In the genomic region with DNA sequence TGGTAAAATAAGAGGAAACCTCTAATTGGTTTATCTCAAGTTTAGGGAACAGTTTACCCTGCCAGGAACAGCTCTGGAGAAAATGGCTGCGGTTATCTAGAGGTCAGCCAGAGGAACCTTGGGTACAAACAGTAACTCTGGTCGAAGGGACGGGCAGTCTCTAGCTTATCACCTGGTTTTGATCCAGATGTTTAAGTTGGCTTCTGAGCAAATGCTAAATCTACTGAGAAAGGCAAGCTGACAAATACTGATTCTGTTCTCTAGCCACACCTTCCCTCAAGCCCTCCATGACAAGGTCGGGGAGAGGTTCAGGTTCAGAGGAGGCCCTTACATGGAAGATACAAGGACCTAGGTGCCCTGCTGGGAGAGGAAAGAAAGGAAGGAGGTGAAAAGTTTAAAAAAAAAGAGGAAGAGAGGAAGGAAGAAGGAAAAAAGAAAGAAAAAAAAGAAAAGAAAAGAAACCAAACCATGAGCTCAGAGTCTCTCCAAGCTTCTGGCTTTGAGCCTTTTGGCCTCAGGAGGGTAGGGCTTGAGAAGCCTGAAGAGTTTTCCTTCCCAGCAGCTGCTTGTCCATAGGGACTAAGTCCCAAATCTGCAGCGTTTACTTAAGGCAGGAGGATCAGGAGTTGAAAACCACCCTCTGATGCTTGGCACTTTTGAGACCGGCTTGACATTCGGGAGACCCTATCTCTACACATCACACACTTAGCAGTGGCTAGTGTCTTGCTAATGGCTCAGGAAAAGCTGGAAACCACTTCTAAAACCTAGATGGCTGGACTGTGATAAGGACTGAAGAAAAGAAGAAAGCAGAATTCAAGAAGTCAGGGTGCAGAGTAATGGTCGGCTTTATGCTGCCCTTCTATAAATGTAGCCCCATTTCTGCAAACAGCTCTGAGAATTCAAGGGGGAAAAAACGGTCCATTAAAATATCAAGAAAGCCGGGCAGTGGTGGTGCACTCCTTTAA, we compare ENCODE assay signal across 15 mouse cellular contexts. TPM values are rescaled to one million over a fixed set of nuclear protein-coding genes. Genes with fewer than 3 reads are reported as not detected.
A peak's percentile ranks its signal among the peaks of the same experiment; 100 is the strongest.
DNase-seq lines count a peak whose midpoint lies in the region; ATAC-seq and TF ChIP-seq lines count a peak whose summit lies in the region.
"Had no signal": no experiment of that assay in that cellular context is flagged by ENCODE, and none has a peak within 500 bp of the region (broad histone marks: within the 10 kb centered on the region; RNA-seq: fewer than 3 reads in every experiment).

No protein-coding gene starts in this region.

- intact Hi-C loops in heart, postnatal 10 days (cut with DNase I), result no loop called here

- peak; percentile 94 for DNase-seq in liver, adult 2 months (ENCODE audit: extremely low read depth, low read depth, low spot score)
- DNase-seq in liver, result no peak
- DNase-seq in heart, postnatal 10 days, result peak; percentile 37 to 55
- no peak for DNase-seq in layer of hippocampus, adult 18-20 months (ENCODE audit: low spot score in 2 of 2)
- no peak for DNase-seq in layer of hippocampus, postnatal 25 days (ENCODE audit: extremely low spot score in 1 of 2, low spot score in 1 of 2)
- DNase-seq in thymus, postnatal 0 days (ENCODE audit: low spot score), result no peak
- DNase-seq: kidney, adult 18-20 months; kidney, postnatal 4 days; lung, postnatal 4 days; right cerebral cortex, postnatal 14 days; thymus, postnatal 4 days had no signal

- no peaks in the 10 kb centered on the region for H3K36me3 ChIP-seq in liver, adult 2 months (ENCODE audit: control insufficient read depth, insufficient read depth, low read length)
- H3K36me3 ChIP-seq in small intestine, adult 2 months (ENCODE audit: control insufficient read depth, insufficient read depth, low read length), result no peaks in the 10 kb centered on the region
- H3K36me3 ChIP-seq: limb, embryonic 15.5 days had no signal

- no peak overlapping the region for H3K4me3 ChIP-seq in liver, adult 2 months (ENCODE audit: insufficient read depth, low read depth, low read length)
- H3K4me3 ChIP-seq in small intestine, adult 2 months (ENCODE audit: low read depth, low read length), result no peak overlapping the region
- H3K4me3 ChIP-seq: limb, embryonic 15.5 days had no signal

- H3K27ac ChIP-seq in liver, adult 2 months (replicated peaks; ENCODE audit: insufficient read depth, low read depth, low read length), result peak overlapping the region; percentile 40
- H3K27ac ChIP-seq in small intestine, adult 2 months (ENCODE audit: insufficient read depth, low read depth, low read length), result peak overlapping the region; percentile 31; the same call in 1 of the 2 replicates
- H3K27ac ChIP-seq: limb, embryonic 15.5 days had no signal

- 60% methylated on average over 10 of the region's 10 CpGs for WGBS in liver, adult 2 months
- 54% methylated on average over 10 of the region's 10 CpGs for WGBS in small intestine, adult 2 months

- no peak overlapping the region for H3K9ac ChIP-seq in liver, adult 2 months (ENCODE audit: low read depth, low read length)
- H3K9ac ChIP-seq: limb, embryonic 15.5 days had no signal

- no peaks in the 10 kb centered on the region for H3K79me2 ChIP-seq in liver, adult 2 months (ENCODE audit: control insufficient read depth, insufficient read depth, low read length)

- TF ChIP-seq POLR2A in liver, adult 2 months (IDR thresholded peaks at IDR 0.05; ENCODE audit: extremely low read depth, insufficient read depth, low read length), result no peak
- no peak for TF ChIP-seq POLR2A in small intestine, adult 2 months (IDR thresholded peaks at IDR 0.05; ENCODE audit: low read depth, low read length)

- peak; percentile 39; the same call in 1 of the 2 replicates for ATAC-seq in erythroid progenitor cell, adult 5-6 weeks (replicated peaks; ENCODE audit: low FRiP score, poor library complexity, severe bottlenecking)
- ATAC-seq: activated CD4-positive, CD25-positive, alpha-beta regulatory T cell, adult 4 months had no signal

- no peaks in the 10 kb centered on the region for H3K27me3 ChIP-seq in liver, adult 2 months (ENCODE audit: control insufficient read depth, insufficient read depth, low read length)
- no peaks in the 10 kb centered on the region for H3K27me3 ChIP-seq in small intestine, adult 2 months (ENCODE audit: control insufficient read depth, insufficient read depth, low read length)
- H3K27me3 ChIP-seq: limb, embryonic 15.5 days had no signal

- no peak for TF ChIP-seq CTCF in liver, adult 2 months (IDR thresholded peaks at IDR 0.05; ENCODE audit: low read depth, low read length)
- no peak for TF ChIP-seq CTCF in small intestine, adult 2 months (IDR thresholded peaks at IDR 0.05; ENCODE audit: extremely low read depth, insufficient read length, insufficient replicate concordance, low read depth, low read length)

- peaks cover 5% of the 10 kb centered on the region; the same call in 1 of the 2 replicates for H3K4me1 ChIP-seq in liver, adult 2 months (ENCODE audit: control insufficient read depth, insufficient read depth, low read length)
- H3K4me1 ChIP-seq in small intestine, adult 2 months (ENCODE audit: control insufficient read depth, insufficient read depth, insufficient read length, low read length), result peaks cover 10% of the 10 kb centered on the region

RNA-seq across cellular contexts. Expression of gene Pecam1, which starts 21.7 kb away (rescaled TPM):
- 14.6 and 16.7 TPM in 2 replicates for total RNA-seq in liver, adult 2 months (2014; rRNA removed)
- polyA plus RNA-seq in liver, adult 2 months (2012; rRNA removed), result 5.0 and 5.4 TPM in 2 replicates
- 7.1 and 16.6 TPM in 2 replicates for total RNA-seq in erythroid progenitor cell, adult 5-6 weeks (2015; ENCODE audit: low replicate concordance)
- total RNA-seq in erythroid progenitor cell, adult 5-6 weeks (2017; ENCODE audit: low replicate concordance), result 5.5 and 7.2 TPM in 2 replicates
- total RNA-seq in heart, postnatal 10 days (2021), result 100 to 1,000 TPM; 214 to 220 TPM
- polyA plus RNA-seq in small intestine, adult 2 months (2012; rRNA removed), result 6.3 and 10.7 TPM in 2 replicates
- 10 to 100 TPM; 14.3 to 15.8 TPM for total RNA-seq in layer of hippocampus, adult 18-20 months (2021)
- total RNA-seq in layer of hippocampus, postnatal 25 days (2021), result 10 to 100 TPM; 13.6 to 16.6 TPM
- 60.8 and 61.8 TPM in 2 replicates for polyA plus RNA-seq in thymus, postnatal 0 days (2015; fragmentation: Nextera tagmentation; extraction: Ambion mirVana)

RNA-seq across cellular contexts. Expression of gene Milr1, which starts 22.3 kb away (rescaled TPM):
- 0.37 and 1.1 TPM in 2 replicates for total RNA-seq in liver, adult 2 months (2014; rRNA removed)
- 0.10 TPM in 2 replicates for polyA plus RNA-seq in liver, adult 2 months (2012; rRNA removed)
- total RNA-seq in erythroid progenitor cell, adult 5-6 weeks (2015; ENCODE audit: low replicate concordance), result 7.9 and 10.5 TPM in 2 replicates
- 9.1 and 13.4 TPM in 2 replicates for total RNA-seq in erythroid progenitor cell, adult 5-6 weeks (2017; ENCODE audit: low replicate concordance)
- total RNA-seq in heart, postnatal 10 days (2021), result 1 to 10 TPM in 1 of 2 experiments, under 1 TPM in 1; 0.94 to 1.1 TPM
- polyA plus RNA-seq in small intestine, adult 2 months (2012; rRNA removed), result 0.30 and 0.77 TPM in 2 replicates
- under 1 TPM in 1 of 2 experiments, not detected in 1; 0.20 TPM for total RNA-seq in layer of hippocampus, adult 18-20 months (2021)
- total RNA-seq in layer of hippocampus, postnatal 25 days (2021), result not detected
- polyA plus RNA-seq in thymus, postnatal 0 days (2015; fragmentation: Nextera tagmentation; extraction: Ambion mirVana), result 8.2 and 11.4 TPM in 2 replicates

RNA-seq across cellular contexts. Expression of gene Polg2, which starts 50.7 kb away (rescaled TPM):
- 12.6 and 13.0 TPM in 2 replicates for total RNA-seq in liver, adult 2 months (2014; rRNA removed)
- polyA plus RNA-seq in liver, adult 2 months (2012; rRNA removed), result 5.8 and 6.4 TPM in 2 replicates
- 3.2 and 4.6 TPM in 2 replicates for total RNA-seq in erythroid progenitor cell, adult 5-6 weeks (2015; ENCODE audit: low replicate concordance)
- total RNA-seq in erythroid progenitor cell, adult 5-6 weeks (2017; ENCODE audit: low replicate concordance), result 1.4 and 3.9 TPM in 2 replicates
- 1 to 10 TPM; 3.7 to 4.3 TPM for total RNA-seq in heart, postnatal 10 days (2021)
- polyA plus RNA-seq in small intestine, adult 2 months (2012; rRNA removed), result 4.4 and 11.0 TPM in 2 replicates
- 1 to 10 TPM; 4.0 to 4.9 TPM for total RNA-seq in layer of hippocampus, adult 18-20 months (2021)
- total RNA-seq in layer of hippocampus, postnatal 25 days (2021), result 1 to 10 TPM; 4.0 to 4.1 TPM
- 18.9 and 19.1 TPM in 2 replicates for polyA plus RNA-seq in thymus, postnatal 0 days (2015; fragmentation: Nextera tagmentation; extraction: Ambion mirVana)

Comparison
In these comparisons a context has a peak if more than half of its experiments do, and no peak if none do; other contexts are left out.
1. DNase-seq: peak in liver, adult 2 months (single experiment) and heart, postnatal 10 days (2 of 2); none in liver (single experiment), layer of hippocampus, adult 18-20 months (0 of 2), layer of hippocampus, postnatal 25 days (0 of 2) and thymus, postnatal 0 days (single experiment).
2. RNA of gene Pecam1, which starts 21.7 kb away (total RNA-seq): 214 to 220 TPM in heart, postnatal 10 days; 13.6 to 16.6 TPM in layer of hippocampus, postnatal 25 days, 14.3 to 15.8 TPM in layer of hippocampus, adult 18-20 months, 14.6 to 16.7 TPM in liver, adult 2 months and 5.5 to 16.6 TPM in erythroid progenitor cell, adult 5-6 weeks; every median in the first group is over 10 times any median in the second.